Mouse (Mus musculus) stomach, adult 2 months (tissue): ENCODE results near the gene Chst4. TPM values are rescaled to one million over a fixed set of nuclear protein-coding genes. Genes with fewer than 3 reads are reported as not detected.

Experiments
- polyA plus RNA-seq: library from polyadenylated mRNA; depleted of rRNA; stranded (reverse); fragments of >200 nt; gene quantifications from 2 replicates; pipeline ENCODE4 v1.2.3, GENCODE M21; 2012; rRNA removed

Chst4 gene
- polyA plus RNA-seq: 9.2 and 10.0 TPM in 2 replicates

DNA sequence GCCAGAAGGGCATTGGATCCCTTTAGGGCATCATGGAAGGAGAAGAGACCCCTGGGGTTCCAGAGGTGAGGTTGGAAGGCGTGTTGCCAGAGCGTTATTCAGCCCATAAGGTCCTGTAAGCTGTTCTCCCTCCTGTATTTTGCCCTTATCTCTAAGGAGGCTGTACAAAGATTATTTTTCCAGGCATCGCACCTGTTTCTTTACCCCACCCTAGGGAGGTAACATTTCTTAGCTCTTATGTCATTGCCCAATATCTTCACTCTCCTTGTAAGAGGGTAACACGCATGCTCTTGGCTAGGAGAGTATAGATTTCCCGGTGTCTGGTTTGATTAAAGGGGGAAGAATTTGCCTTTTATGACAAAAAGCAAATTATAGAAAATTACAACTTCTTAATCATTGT, at the start of gene Chst4:
Chst4 (minus strand) TSS at position 82 of the 400 bp plus-strand sequence.

GRCm38 (mm10) chr8:110079282-110080221, 40.0 kb upstream of the Chst4 start, which contains the start of gene Zfp612:
Gene Zfp612, plus strand, starts transcription at chr8:110079746.

GRCm38 (mm10) chr8:109990224-109990623, 49.3 kb downstream of the Chst4 start, which contains the start of gene Tat:
Gene Tat, plus strand, starts transcription at chr8:109990437.

Other genes with a start within 250 kb of the Chst4 start
- gene Phlpp2, start 171.2 kb downstream of the Chst4 start, polyA plus RNA-seq: 0.49 and 0.56 TPM in 2 replicates
- gene Marveld3, start 77.5 kb downstream of the Chst4 start, polyA plus RNA-seq: 0.65 and 1.1 TPM in 2 replicates
- 0.05 and 0.15 TPM in 2 replicates for gene Tat, start 49.3 kb downstream of the Chst4 start, polyA plus RNA-seq
- 0.38 and 0.61 TPM in 2 replicates for gene Zfp612, start 40.0 kb upstream of the Chst4 start, polyA plus RNA-seq
- not detected in 2 replicates for gene Gm21964, start 61.5 kb upstream of the Chst4 start, polyA plus RNA-seq
- not detected in 2 replicates for gene Gm17720, start 63.0 kb upstream of the Chst4 start, polyA plus RNA-seq
- gene Calb2, start 128.5 kb upstream of the Chst4 start, polyA plus RNA-seq: 0.22 and 0.25 TPM in 2 replicates
- gene Cmtr2, start 175.9 kb upstream of the Chst4 start, polyA plus RNA-seq: 1.2 and 1.3 TPM in 2 replicates
- gene Hydin, start 227.2 kb upstream of the Chst4 start, polyA plus RNA-seq: under 0.01 TPM in 1 of 2 replicates, not detected in the other